Mouse (Mus musculus) megakaryocyte, embryonic 14.5 days (primary cell): Measurements from ENCODE around the gene Bora.

Experiments
- FLI1 ChIP-seq: IDR thresholded peaks from 2 replicates; pipeline ENCODE4 v1.6.1; 2012; ENCODE audit warnings: low read length, inconsistent platforms, mixed read lengths
- GATA1 ChIP-seq: IDR thresholded peaks from 3 replicates; pipeline ENCODE4 v1.6.1; 2012; ENCODE audit warnings: mixed read lengths, low read length, inconsistent platforms, borderline replicate concordance

DNA sequence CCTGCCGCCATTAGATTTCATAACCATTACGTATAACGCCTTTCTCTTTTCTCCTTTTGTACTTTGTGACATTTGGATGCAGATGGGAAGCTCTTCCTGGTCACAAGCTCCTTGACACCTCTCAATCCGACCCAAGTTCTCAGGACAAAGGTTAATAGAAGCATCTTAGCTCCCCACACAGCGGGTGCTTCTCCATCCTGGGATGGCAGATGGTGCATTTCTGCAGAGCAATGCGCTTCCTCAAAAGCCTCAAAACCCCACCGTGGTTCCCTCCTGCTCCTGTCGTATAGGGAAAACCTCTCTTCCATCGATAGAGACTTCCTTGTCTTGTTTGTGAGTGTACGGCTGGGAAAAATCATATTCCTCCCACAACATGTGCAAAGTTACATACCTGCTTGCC, 1.9 kb upstream of the Bora start:
- no peak for TF ChIP-seq GATA1
- TF ChIP-seq FLI1 = no peak
